Mouse (Mus musculus): ENCODE data around the gene Ppp4r3a. TPM values are rescaled to one million over a fixed set of nuclear protein-coding genes. Genes with fewer than 3 reads are reported as not detected.

Ppp4r3a gene
- total RNA-seq, 2 experiments from 2014 or later, result 27.9 to 66.5 TPM

- no peak for ATAC-seq (replicated peaks; ENCODE audit: low FRiP score, poor library complexity, severe bottlenecking)
These were observed 87.7 kb downstream of the Ppp4r3a start for GRCm38 (mm10) chr12:100995607-100996377.

GRCm38 (mm10) chr12:100994140-100995015, 89.1 kb downstream of the Ppp4r3a start:
- no peak for ATAC-seq (replicated peaks; ENCODE audit: low FRiP score, poor library complexity, severe bottlenecking)

- no peak for ATAC-seq (replicated peaks; ENCODE audit: low FRiP score, poor library complexity, severe bottlenecking)
These were observed 90.4 kb downstream of the Ppp4r3a start for GRCm38 (mm10) chr12:100993146-100993545.

GRCm38 (mm10) chr12:100992505-100992904, 91.0 kb downstream of the Ppp4r3a start:
- ATAC-seq (replicated peaks; ENCODE audit: low FRiP score, poor library complexity, severe bottlenecking), result no peak

- ATAC-seq (replicated peaks; ENCODE audit: low FRiP score, poor library complexity, severe bottlenecking), result no peak
These were observed 92.4 kb downstream of the Ppp4r3a start for GRCm38 (mm10) chr12:100991119-100991518.

- ATAC-seq (replicated peaks; ENCODE audit: low FRiP score, poor library complexity, severe bottlenecking), result no peak
These were observed 93.2 kb downstream of the Ppp4r3a start for GRCm38 (mm10) chr12:100990291-100990690.

- ATAC-seq (replicated peaks; ENCODE audit: low FRiP score, poor library complexity, severe bottlenecking), result no peak
These were observed 93.7 kb downstream of the Ppp4r3a start for GRCm38 (mm10) chr12:100989780-100990288.

Other genes with a start within 250 kb of the Ppp4r3a start
- not detected in 2 replicates for gene Gpr68, start 175.5 kb downstream of the Ppp4r3a start, total RNA-seq (2015; ENCODE audit: low replicate concordance)
- not detected in 2 replicates for gene Gpr68, start 175.5 kb downstream of the Ppp4r3a start, total RNA-seq (2017; ENCODE audit: low replicate concordance)
- 56.1 and 68.1 TPM in 2 replicates for gene Ccdc88c, start 54.6 kb downstream of the Ppp4r3a start, total RNA-seq (2015; ENCODE audit: low replicate concordance)
- gene Ccdc88c, start 54.6 kb downstream of the Ppp4r3a start, total RNA-seq (2017; ENCODE audit: low replicate concordance), result 180 TPM in 2 replicates

All from erythroblast, adult 5-6 weeks (primary cell).